Mouse (Mus musculus) layer of hippocampus, postnatal 14 days (tissue): ENCODE data around the gene Clpp. TPM values are rescaled to one million over a fixed set of nuclear protein-coding genes. Genes with fewer than 3 reads are reported as not detected.
A peak's percentile ranks its signal among the peaks of the same experiment; 100 is the strongest.

Source experiments
- DNase-seq, 2 experiments: peaks; one replicate each; pipeline ENCODE4 v3.0.0; 2021 to 2022; ENCODE audit warnings: low spot score in 2 of 2, mixed read lengths in 1 of 2
- long read RNA-seq, 2 experiments: library from polyadenylated mRNA; stranded (forward); transcript quantifications; one replicate each; pipeline ENCODE4 v2.0.0; 2021
- total RNA-seq, 2 experiments: library from RNA; stranded (reverse); gene quantifications; 2 replicates each; pipeline ENCODE4 v1.2.3; 2021

Gene Clpp
- 10 to 100 TPM; 56.1 to 58.3 TPM for total RNA-seq
- long read RNA-seq, experiment 1, transcript Clpp-201 (6 exons, 983 nt), result major isoform, 34 of 42 reads
- long read RNA-seq, experiment 1, partial matches to known transcripts, result 3 of 42 reads
- long read RNA-seq, experiment 1, other reads (novel, unspliced or antisense), result 3 of 42 reads
- long read RNA-seq, experiment 2, transcript Clpp-201 (6 exons, 983 nt), result major isoform, 63 of 77 reads
- long read RNA-seq, experiment 2, partial matches to known transcripts, result 8 of 77 reads
- long read RNA-seq, experiment 2, other reads (novel, unspliced or antisense), result 5 of 77 reads

- DNase-seq, result peak; percentile 90 to 97
Measured at GRCm38 (mm10) chr17:56990115-56990746, at the start of gene Clpp. Gene Clpp, plus strand, starts transcription at chr17:56990305.

- no peak for DNase-seq
Measured at GRCm38 (mm10) chr17:56950915-56951314, 39.2 kb upstream of the Clpp start.

- no peak for DNase-seq
Measured at GRCm38 (mm10) chr17:56952639-56953038, 37.5 kb upstream of the Clpp start.

GRCm38 (mm10) chr17:56954871-56955270 lies 35.2 kb upstream of the Clpp start:
- DNase-seq, result no peak

GRCm38 (mm10) chr17:56957763-56958429 lies 32.2 kb upstream of the Clpp start:
- no peak for DNase-seq

- no peak for DNase-seq
Measured at GRCm38 (mm10) chr17:56958667-56959066, 31.4 kb upstream of the Clpp start.

- no peak for DNase-seq
Measured at GRCm38 (mm10) chr17:56961880-56962279, 28.2 kb upstream of the Clpp start.

GRCm38 (mm10) chr17:56962642-56963405 lies 27.3 kb upstream of the Clpp start:
- no peak for DNase-seq

- DNase-seq, result no peak
Measured at GRCm38 (mm10) chr17:56963646-56964045, 26.5 kb upstream of the Clpp start.

- DNase-seq, result no peak
Measured at GRCm38 (mm10) chr17:56969321-56969720, 20.8 kb upstream of the Clpp start.

- DNase-seq, result no peak
Measured at GRCm38 (mm10) chr17:56970081-56970480, 20.0 kb upstream of the Clpp start.

- no peak for DNase-seq
Measured at GRCm38 (mm10) chr17:56973956-56974707, 16.0 kb upstream of the Clpp start.

- no peak for DNase-seq
Measured at GRCm38 (mm10) chr17:56974708-56975240, 15.3 kb upstream of the Clpp start.

- no peak for DNase-seq
Measured at GRCm38 (mm10) chr17:56975391-56975790, 14.7 kb upstream of the Clpp start.

- no peak for DNase-seq
Measured at GRCm38 (mm10) chr17:56976531-56977390, 13.3 kb upstream of the Clpp start.

GRCm38 (mm10) chr17:56979524-56979923 lies 10.6 kb upstream of the Clpp start:
- no peak for DNase-seq

- DNase-seq, result no peak
Measured at GRCm38 (mm10) chr17:56981049-56981448, 9.1 kb upstream of the Clpp start.

- no peak for DNase-seq
Measured at GRCm38 (mm10) chr17:56982013-56982412, 8.1 kb upstream of the Clpp start, which contains the start of gene Acer1. Gene Acer1, minus strand, starts transcription at chr17:56982126.

- DNase-seq, result no peak
Measured at GRCm38 (mm10) chr17:56984886-56985285, 5.2 kb upstream of the Clpp start.
